Mouse (Mus musculus): Measurements from ENCODE around the gene Tnfrsf13c.
"Not testable (repeated sequence)": the region's sequence is repeated elsewhere in the genome, so short reads cannot be mapped to it uniquely, and the experiment has no call there.

Gene Tnfrsf13c

DNA sequence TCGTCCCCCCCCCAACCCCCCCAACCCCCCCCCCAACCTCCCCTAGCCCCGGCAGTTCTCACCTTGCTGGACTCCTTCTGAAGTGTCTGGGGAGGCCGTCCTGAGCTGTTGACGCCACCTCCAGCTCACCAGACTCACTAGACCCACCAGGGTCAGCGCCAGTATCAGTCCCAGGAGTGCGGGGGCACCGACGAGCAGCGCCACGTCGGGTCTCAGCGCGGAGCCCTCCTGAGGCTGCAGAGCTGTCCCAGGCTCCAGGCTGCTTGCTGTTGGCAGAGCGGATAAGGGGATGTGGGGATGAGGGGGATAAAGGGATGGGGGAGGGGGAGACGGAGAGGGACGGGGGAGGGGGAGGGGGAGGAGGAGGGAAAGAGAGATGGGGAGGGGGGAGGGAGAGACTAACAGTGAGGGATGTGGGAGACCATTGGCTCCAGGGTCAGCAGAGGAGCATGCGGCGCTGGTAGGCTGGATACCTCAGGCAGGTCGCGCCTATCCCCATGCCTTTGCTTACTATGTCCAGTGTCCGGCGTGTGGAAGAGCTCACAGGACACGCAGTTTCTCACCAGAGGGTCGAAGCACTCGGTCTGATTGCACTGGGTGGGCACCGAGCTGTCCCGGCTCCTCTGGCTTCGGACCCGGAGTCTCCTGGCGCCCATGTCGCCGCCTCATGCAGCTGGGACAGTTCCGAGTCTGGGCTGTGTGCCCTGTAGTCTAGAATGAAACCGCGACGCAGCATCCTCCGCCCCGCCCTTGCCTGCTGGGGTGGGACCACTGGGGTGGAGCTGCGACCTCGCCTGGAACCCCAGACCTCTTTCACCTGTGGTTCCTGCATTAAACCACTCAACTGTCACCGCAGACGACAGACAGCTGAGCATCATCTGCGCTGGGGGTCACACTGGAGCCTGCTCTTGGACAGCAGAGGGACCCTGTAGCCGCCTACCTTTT is at the start of gene Tnfrsf13c:
TSS of gene Tnfrsf13c (minus strand) at position 713 of the 945 bp plus-strand sequence.
- peak; percentile 54 for DNase-seq

DNA sequence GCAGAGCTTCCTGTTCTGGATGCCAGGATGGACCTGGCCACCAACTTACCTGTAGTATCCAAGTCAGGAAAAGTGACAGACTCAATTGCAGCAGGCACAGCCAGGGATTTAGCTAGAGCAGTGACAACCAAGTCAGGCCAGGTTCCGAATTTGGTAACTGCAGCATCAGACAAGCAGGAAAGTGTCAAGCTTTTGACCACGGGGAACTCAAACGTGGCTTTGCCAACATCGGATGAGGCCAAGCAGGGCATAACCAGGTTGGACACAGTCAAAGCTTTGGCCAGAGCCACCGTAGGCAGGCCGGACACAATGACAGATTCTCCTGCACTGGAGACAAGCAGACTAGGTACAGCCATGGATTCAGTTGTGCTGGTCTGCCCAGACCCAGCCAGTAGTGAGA is 48.1 kb upstream of the Tnfrsf13c start:
- no peak for DNase-seq

DNA sequence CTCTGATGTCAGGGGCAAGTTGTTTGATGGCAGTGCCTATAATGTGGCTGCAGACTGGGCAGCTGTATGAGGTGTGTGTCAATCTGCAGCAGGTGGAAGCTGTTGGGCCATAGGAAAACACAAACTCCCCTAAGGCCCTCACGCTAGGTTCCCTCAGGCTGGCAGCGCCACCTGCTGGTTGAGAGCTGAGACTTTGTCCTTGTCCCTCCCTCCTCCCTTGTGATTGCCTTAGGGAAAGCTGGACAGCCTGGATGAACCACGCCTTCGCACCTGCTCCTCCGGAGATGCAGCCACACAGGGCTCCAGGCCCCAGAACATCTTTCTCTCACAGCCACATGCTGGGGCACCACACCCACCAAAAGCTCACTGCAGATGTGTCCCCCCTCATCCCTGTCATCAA is 47.0 kb upstream of the Tnfrsf13c start:
- DNase-seq: peak; percentile 49

DNA sequence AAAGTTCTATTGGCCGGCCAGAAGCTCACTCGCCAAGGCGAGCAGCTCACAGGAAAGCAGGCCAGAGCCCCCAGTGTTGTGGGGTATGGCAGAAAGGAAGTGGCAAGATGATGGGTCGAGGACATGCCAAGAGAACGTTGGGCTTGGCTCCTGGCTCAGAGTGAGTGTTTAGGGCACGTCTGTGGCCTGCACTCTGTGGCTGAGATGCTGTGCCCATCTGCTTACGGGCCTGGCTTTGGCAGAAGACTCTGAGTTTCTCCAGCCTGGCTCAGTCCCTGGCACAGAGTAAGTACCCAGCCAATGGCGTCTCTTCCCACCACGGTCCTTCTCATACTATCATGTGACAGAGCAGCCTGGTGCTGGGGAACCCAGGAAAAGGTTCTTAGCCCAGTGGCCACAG is 44.6 kb upstream of the Tnfrsf13c start:
- DNase-seq: no peak

DNA sequence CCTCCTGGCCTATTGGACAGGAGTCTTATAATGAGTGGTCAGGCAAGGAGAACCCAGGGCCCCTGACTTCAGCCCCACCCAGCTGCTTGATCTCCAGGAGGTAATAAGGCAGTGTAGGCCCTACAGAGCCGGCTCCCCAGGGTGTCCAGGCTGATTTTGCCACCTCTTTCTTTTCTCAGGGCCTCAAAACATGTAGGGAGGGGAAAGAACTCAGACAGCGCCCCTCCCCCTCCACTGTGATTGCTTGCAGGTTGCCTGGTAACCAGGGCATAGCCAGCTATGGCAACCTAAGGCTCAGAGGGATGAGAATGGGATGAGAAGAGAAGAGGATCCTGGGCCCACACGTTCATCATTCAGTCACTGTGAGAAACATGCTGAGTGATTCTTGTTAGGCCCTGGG is 44.0 kb upstream of the Tnfrsf13c start:
- DNase-seq: no peak

DNA sequence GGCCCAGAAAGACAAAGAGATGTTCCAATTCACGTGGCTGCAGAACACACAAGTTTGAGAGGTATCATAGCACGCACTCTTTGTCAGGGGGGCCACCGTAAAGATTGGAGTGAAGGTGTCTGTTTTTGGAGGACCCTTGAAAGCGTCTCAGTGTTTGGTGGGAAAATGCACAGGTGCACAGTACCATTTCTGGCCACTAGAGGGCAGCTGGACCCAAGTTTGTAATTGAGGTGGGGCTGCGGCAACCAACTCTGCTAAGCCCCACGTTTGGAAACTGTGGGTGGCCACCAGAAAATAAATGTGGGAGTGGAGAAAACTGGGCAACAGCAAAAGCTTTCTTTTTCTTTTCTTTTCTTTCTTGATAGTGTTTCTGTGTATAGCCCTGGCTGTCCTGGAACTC is 42.2 kb upstream of the Tnfrsf13c start:
- peak; percentile 73 for DNase-seq

DNA sequence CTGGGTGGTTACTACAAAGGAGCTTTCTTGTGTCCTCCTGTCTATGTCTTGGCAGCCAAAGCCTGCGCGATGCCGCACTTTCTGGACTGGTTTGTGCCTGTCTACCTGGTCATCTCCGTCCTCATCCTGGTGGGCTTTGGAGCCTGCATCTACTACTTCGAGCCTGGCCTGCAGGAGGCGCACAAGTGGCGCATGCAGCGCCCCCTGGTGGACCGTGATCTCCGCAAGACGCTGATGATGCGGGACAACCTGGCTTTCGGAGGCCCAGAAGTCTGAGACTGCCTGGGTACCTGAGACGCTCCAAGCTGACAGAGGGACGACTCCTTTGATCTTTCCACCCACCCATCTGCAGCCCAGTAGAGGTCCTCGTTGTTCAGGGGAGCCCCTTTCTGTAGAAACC is 35.3 kb upstream of the Tnfrsf13c start:
- DNase-seq: peak; percentile 80

DNA sequence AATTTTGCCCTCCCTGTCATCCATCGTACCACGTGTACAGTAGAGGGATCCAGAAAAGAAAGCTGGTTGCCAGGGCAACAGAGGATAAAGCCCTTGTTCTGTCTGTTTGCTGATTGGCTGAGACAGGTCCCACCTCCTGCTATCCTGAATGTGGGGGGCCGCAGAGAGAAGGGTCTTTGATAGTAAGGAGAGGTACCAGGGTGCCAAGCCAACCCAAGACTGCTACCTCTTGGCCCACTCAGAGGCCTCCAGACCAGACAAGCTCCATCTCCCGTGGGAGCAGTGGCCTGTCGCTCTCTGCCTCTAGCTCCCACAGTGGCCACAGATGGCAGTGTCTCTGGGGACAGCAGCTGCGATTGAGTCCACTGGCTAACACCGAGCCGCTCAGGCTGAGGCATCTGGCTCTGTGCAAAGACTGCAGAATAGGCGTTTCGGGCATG is 31.8 kb upstream of the Tnfrsf13c start:
- DNase-seq: no peak

DNA sequence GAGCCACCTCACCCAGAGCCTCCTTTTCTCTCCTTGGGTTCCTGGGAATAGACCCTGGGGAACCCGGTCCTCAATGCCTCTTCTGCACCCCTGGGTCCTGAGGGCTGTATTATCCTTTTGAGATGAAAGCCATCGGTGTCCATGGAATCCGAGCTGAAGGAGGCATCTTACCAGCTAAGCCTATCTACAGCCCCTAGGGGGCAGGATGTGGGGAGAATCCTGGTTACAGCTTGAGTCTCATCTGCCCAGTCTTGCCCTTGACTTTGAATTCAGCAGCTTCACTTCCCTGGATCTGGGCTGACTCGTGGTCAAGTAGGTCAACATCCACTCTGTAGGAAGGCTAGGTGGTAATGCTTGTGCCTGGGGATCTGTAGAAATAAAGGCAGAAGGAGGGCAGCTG is 31.1 kb upstream of the Tnfrsf13c start:
- DNase-seq: no peak

DNA sequence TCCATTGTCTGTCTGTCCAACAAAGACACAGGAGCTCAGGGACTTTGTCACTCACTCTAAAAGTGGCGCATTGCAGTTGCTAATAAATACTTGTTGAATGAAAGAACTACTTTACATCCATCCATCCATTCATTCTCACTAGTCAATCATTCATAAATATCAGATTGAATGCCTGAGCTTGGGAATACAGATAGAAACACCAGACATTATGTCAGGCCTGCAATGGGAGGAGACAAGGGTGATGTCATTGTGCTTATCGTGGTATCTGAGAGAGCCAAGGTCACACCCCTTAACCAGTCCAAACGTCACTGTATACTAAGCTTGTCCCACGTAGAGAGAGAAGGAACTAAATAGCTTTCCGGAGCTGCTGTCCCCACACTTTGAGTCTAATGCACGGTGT is 27.9 kb upstream of the Tnfrsf13c start, which contains the start of gene 1500009C09Rik:
TSS of gene 1500009C09Rik (plus strand) at position 301 of the 400 bp plus-strand sequence.
- no peak for DNase-seq

DNA sequence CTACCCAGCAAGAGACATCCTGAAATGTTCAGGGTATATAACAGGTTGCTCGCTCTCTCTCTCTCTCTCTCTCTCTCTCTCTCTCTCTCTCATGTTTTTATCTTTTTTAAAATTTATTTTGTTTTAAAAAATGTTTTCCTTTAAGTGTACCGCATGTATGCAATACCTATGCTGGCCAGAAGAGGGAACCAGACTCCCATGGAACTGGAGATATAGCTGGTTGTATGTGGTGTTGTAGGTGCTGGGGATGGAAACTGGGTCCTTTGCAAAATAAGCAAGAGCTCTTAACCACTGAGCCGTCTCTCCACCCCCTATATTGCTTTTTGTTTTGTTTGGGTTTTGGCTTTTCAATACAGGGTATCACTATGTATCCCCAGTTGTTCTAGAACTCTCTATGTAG is 27.4 kb upstream of the Tnfrsf13c start:
- DNase-seq: no peak

DNA sequence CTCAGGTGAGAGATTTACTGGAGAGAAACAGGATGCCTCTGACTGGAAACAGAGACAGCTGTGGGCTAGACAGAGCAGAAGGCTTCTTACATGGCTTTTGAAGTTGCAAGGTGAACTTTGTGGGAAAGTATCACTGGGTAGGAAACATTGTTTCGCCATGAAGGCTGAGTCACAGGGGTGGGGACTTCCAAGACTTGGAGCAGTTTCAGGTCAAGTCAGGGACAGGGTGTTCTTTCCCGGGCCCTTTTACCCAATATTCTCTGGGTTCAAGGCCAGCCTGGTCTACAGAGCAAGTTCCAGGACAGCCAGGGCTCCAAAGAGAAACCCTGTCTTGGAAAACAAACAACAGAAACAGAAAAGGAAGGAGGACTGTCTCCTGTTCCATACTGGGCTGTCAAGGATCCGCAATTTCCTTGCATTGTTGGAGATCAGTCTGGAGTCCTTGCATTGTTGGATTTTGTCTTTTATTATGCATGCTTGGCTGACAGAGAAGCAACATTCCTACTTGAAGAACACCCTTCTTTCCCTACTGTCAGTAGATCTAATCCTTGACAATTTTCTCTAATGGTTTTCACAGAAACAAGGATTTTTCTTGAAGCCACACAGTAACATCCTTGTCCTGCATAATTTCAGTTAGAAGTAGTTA is 23.1 kb upstream of the Tnfrsf13c start:
- no peak for DNase-seq

DNA sequence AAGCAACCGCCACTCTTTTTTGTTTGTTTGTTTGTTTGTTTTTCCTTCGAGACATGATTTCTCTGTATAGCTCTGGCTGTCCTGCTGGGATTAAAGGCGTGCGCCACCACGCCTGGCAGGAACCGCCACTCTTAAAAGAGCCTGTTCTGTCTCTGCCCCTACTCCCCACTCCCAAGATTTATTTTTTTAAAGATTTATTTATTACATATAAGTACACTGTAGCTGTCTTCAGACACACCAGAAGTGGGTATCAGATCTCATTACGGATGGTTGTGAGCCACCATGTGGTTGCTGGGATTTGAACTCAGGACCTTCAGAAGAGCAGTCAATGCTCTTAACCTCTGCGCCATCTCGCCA is 20.6 kb upstream of the Tnfrsf13c start:
- DNase-seq: not testable (repeated sequence)

DNA sequence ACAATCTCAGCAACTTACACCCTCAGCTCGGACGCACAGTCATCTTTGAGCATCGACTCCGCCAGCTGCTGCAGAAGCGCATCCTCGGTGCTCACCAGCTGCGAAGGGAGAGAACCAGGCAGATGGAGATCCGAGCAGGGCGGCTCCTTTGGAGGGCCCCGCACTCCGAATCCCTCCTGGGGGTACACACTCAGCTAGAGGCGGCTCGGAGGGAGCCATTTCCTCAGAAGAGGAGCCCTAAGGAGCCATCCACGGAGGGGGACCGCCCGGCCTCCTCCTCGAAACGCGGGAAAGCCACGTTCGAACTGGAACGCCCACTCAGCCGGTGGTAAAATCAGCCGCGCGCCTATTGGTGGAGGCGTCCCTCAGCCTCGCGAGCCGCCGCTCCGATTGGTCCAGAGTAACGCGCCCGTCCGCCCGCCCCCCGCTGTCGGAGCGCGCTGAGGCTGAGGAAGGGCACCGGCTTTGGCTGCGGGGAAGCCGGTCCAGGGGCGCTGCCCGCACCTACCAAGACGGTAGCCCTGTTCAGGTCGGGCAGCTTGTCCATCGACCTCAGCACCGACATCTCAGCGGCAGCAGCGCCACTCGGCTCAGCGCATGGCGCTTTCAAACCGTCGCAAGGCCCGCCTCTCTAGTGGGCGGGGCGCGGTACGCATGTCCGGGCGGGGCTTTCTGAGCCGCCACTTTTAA is 20.1 kb upstream of the Tnfrsf13c start, which contains the start of gene Cenpm:
TSS of gene Cenpm (minus strand) at position 634 of the 690 bp plus-strand sequence.
- DNase-seq: peak; percentile 94

DNA sequence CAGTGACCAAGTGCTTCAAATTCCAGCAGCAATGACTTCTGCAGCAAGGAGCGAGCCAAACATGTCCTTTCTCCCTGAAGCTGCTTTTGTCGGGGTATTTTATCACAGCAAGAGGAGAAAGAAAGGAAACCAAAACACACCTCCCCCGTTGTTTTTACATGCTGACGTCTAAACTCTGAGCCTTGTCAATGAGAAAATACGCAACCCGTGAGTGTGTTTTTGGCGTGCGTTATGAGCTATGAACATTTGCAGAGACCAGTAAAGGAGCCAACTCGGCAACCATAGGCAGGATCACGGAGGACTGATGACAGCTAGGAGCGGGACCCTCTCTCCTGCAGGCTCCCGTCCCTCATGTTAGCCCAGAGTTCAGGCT is 19.6 kb upstream of the Tnfrsf13c start:
- DNase-seq: no peak

DNA sequence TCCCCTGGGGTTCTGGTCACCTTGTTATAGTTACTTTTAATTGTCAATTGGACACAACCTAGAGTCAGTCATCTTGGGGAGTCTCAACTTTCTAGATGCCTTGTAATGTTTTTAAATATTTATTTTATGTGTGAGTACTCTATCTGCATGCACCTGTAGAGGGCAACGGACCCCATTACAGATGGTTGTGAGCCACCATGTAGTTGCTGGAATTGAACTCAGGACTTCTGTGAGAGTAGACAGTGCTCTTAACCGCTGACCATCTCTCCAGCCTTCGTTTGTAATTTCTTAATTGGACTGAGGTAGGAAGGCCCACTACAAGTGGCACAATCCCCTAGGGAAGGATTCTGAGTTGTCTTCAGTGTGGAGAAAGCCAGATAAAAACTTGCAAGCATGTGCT is 19.1 kb upstream of the Tnfrsf13c start:
- no peak for DNase-seq

DNA sequence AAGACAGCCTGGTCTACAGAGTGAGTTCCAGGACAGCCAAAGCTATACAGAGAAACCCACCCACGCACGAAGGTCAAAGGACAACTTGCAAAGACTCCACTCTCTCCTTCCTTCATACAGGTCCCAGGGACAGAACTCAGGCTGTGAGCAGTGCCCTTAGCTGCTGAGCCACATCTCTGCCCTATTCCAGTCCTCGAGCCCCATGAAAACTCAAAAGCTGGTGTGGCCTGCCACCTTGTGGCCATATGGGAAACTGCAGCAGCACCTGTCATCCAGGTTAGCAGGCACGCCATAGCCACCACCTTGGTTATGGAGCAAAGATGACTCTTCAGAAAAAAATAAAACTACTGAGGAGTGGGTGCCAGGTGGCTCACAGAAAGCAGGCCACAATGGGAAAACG is 12.4 kb upstream of the Tnfrsf13c start:
- DNase-seq: peak; percentile 87

DNA sequence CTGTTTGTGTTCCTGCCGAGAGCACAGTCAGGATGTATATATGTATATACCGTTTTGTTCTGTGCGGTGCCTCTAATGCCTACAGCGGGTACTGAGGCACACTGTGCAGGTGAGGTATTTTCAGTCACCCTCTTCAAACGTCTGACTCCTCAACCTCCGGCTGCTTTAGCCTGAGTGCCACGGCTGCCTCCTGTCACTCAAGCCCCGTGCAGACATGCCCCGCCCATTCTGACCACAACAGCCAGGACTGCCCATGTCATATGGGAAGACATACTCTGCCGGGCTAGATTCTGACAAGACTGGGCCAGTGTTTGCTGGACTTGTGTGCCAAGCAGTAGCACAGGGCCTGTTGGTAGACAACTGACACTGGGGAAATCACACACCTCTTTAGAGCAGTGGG is 11.5 kb upstream of the Tnfrsf13c start:
- DNase-seq: no peak

DNA sequence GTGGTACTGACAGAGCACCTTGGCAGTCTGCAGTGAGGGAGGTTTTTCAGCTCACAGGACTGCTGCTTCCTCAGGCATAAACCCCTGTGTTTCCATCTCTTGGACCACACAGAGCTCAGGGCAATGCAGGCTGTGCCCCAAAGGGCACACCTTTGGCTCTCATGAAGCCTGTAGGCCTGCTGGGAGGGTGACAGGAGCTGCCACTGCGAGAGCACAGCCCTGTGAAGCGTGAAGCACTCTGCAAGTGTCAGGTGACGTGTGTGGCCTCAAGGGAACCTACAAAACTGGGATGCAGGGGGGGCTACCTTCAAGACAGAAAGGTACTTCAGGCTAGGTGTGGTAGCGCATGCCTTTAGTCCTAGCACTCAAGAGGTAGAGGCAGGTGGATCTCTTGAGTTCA is 8.5 kb upstream of the Tnfrsf13c start:
- no peak for DNase-seq

DNA sequence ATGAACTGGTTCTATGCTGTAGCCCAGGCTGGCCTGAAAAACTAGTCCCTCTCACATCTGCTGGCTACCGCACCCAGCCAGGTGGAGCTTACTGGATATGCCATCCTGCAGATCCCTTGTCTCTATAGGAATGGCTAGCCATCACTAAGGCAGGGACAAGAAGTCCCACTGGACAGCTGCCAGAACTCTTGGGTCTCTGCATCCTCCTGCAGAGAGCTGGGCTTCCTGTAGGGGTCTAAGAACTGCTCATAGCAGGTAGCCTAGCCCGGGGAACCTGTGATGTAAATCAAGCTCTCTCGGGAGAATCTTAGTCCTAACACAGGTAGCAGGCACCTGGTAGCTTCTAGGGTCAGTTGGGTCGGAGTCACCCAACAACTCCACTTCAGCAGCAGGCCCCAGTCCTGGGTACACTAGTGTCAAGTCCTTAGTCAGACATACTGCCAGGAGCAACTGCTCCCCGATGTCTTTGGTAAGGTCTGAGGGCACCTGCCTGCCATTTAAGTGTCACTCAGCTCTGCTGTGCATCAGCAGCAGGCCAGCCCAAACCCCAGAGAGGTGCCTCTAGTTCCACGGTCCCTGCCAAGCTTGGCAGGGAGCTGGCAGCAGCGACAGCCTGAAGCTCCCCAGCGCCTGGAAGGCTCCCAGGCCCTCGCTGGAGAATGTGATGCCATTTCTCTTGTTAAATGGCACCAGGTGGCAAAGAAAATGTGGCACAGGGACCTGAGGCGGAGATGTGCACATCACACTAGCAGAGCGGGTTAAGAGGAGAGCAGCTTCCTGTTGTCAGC is 7.6 kb upstream of the Tnfrsf13c start:
- DNase-seq: no peak

DNA sequence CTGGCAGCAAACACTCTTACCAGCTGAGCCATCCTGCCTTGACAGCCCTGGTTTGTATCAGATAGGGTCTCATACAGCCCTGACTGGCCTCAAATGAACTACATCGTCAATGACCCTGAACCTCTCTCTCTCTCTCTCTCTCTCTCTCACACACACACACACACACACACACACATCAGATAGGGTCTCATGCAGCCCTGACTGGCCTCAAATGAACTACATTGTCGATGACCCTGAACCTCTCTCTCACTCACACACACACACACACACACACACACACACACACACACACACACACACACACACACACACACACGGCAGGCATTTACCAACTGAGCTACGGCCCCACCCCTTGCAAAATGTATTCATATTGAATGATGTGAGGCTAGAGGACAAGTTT is 6.9 kb upstream of the Tnfrsf13c start:
- no peak for DNase-seq

DNA sequence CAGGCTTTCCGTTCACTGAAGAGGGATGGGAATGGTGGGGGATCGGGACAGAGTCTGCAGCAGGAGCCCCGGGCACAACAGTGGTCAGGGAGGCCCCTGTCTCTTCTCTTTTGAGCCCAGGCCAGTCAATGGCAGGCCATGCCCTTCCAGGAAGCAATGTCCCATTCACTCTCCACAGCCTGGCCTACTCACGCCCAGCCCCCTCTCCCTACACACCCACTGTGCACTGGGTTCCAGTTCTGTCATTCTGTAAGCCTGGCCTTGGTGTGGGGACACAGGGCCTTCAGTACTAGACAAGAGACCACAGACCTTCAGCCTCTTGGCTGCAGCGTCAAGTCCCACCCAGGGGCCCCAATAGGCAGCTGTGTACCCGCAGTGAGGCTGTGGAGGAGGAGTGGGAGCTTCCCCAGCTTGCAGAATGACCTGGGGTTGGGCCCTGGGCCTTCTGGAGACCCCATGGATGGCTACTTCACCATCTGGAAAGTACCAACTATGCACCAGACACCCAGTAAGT is 6.0 kb upstream of the Tnfrsf13c start:
- no peak for DNase-seq

Measured in thymus, postnatal 25 days (tissue).